Mouse (Mus musculus) testis, adult 2 months (tissue): ENCODE results near the gene Xylt2. TPM values are rescaled to one million over a fixed set of nuclear protein-coding genes. Genes with fewer than 3 reads are reported as not detected.
"Not testable (repeated sequence)": the region's sequence is repeated elsewhere in the genome, so short reads cannot be mapped to it uniquely, and the experiment has no call there.

ENCODE experiments used
- H3K27ac ChIP-seq: fragments of 200-500 bp; 2 replicates; pipeline ENCODE4 v1.5.1; 2012; ENCODE audit warnings: low read depth, low read length; ENCODE audit not compliant: control insufficient read depth, insufficient read depth
- H3K27me3 ChIP-seq: fragments of 200-500 bp; 2 replicates; pipeline ENCODE4 v1.6.1; 2012; ENCODE audit warnings: mild to moderate bottlenecking, low read length, moderate library complexity; ENCODE audit not compliant: control insufficient read depth, insufficient read depth
- H3K36me3 ChIP-seq: fragments of 200-500 bp; 2 replicates; pipeline ENCODE4 v1.6.1; 2012; ENCODE audit warnings: mild to moderate bottlenecking, low read length; ENCODE audit not compliant: control insufficient read depth, insufficient read depth
- H3K4me1 ChIP-seq: fragments of 200-500 bp; 2 replicates; pipeline ENCODE4 v1.6.1; 2012; ENCODE audit warnings: low read length; ENCODE audit not compliant: control insufficient read depth, insufficient read depth
- H3K4me3 ChIP-seq: fragments of 200-500 bp; 2 replicates; pipeline ENCODE4 v1.5.1; 2012; ENCODE audit warnings: low read depth, mild to moderate bottlenecking, low read length, moderate library complexity, mixed read lengths; ENCODE audit not compliant: control insufficient read depth
- CTCF ChIP-seq: fragments of 200-500 bp; IDR thresholded peaks from 2 replicates; pipeline ENCODE4 v1.5.1; 2012; ENCODE audit warnings: low read depth, mild to moderate bottlenecking, inconsistent platforms, low read length, moderate library complexity; ENCODE audit not compliant: control insufficient read depth, insufficient read depth, insufficient replicate concordance
- POLR2A ChIP-seq: fragments of 200-500 bp; IDR thresholded peaks from 2 replicates; pipeline ENCODE4 v1.6.1; 2012; ENCODE audit warnings: low read depth, mild to moderate bottlenecking, inconsistent platforms, low read length, moderate library complexity; ENCODE audit not compliant: control insufficient read depth
- polyA plus RNA-seq: library from polyadenylated mRNA; depleted of rRNA; stranded (reverse); fragments of >200 nt; gene quantifications from 2 replicates; pipeline ENCODE4 v1.2.3, GENCODE M21; 2012

Xylt2 gene
- polyA plus RNA-seq, 1 experiment = 3.4 TPM

- Histone ChIP-seq H3K36me3 (no peaks in the 10 kb centered on the region), H3K27ac (no peak overlapping the region), H3K4me1 (peaks cover 7% of the 10 kb centered on the region), H3K4me3 (no peak overlapping the region), H3K27me3 (no peaks in the 10 kb centered on the region)
- TF ChIP-seq POLR2A (no peak), CTCF (no peak)
Observed at GRCm38 (mm10) chr11:94695508-94695907, 18.2 kb upstream of the Xylt2 start.

GRCm38 (mm10) chr11:94692502-94692901 lies 15.2 kb upstream of the Xylt2 start:
- H3K36me3 ChIP-seq, H3K4me3 ChIP-seq, H3K27ac ChIP-seq, H3K27me3 ChIP-seq, H3K4me1 ChIP-seq: not testable (repeated sequence)

GRCm38 (mm10) chr11:94687178-94687577 lies 9.9 kb upstream of the Xylt2 start:
- H3K27ac ChIP-seq = no peak overlapping the region
- no peaks in the 10 kb centered on the region for H3K36me3 ChIP-seq
- TF ChIP-seq POLR2A = no peak
- no peak for TF ChIP-seq CTCF
- H3K27me3 ChIP-seq = no peaks in the 10 kb centered on the region
- H3K4me3 ChIP-seq = no peak overlapping the region
- H3K4me1 ChIP-seq = no peaks in the 10 kb centered on the region

- no peak overlapping the region for H3K27ac ChIP-seq
- H3K36me3 ChIP-seq = no peaks in the 10 kb centered on the region
- peaks cover 3% of the 10 kb centered on the region for H3K4me1 ChIP-seq
- no peak overlapping the region for H3K4me3 ChIP-seq
- H3K27me3 ChIP-seq = no peaks in the 10 kb centered on the region
- TF ChIP-seq POLR2A = no peak
- no peak for TF ChIP-seq CTCF
Observed at GRCm38 (mm10) chr11:94682427-94682826, 5.1 kb upstream of the Xylt2 start.

GRCm38 (mm10) chr11:94681640-94682039 lies 4.3 kb upstream of the Xylt2 start:
- H3K36me3 ChIP-seq = no peaks in the 10 kb centered on the region
- H3K27ac ChIP-seq = no peak overlapping the region
- H3K27me3 ChIP-seq = no peaks in the 10 kb centered on the region
- TF ChIP-seq POLR2A = no peak
- no peak for TF ChIP-seq CTCF
- no peak overlapping the region for H3K4me3 ChIP-seq
- peaks cover 7% of the 10 kb centered on the region for H3K4me1 ChIP-seq

GRCm38 (mm10) chr11:94680639-94681038 lies 3.3 kb upstream of the Xylt2 start:
- TF ChIP-seq CTCF (peak; percentile 59; the same call in 1 of the 2 replicates), POLR2A (no peak)
- Histone ChIP-seq H3K36me3 (no peaks in the 10 kb centered on the region), H3K4me3 (no peak overlapping the region), H3K27ac (no peak overlapping the region), H3K4me1 (peaks cover 12% of the 10 kb centered on the region), H3K27me3 (no peaks in the 10 kb centered on the region)

- Histone ChIP-seq H3K36me3 (no peaks in the 10 kb centered on the region), H3K27ac (no peak overlapping the region), H3K27me3 (no peaks in the 10 kb centered on the region), H3K4me3 (peak overlapping the region; percentile 90), H3K4me1 (peaks cover 12% of the 10 kb centered on the region)
- TF ChIP-seq POLR2A = no peak
- TF ChIP-seq CTCF = no peak
Observed at GRCm38 (mm10) chr11:94677607-94678145, 361 bp upstream of the Xylt2 start.

GRCm38 (mm10) chr11:94676308-94676707 lies 1.0 kb downstream of the Xylt2 start:
- Histone ChIP-seq H3K27ac (no peak overlapping the region), H3K27me3 (no peaks in the 10 kb centered on the region), H3K4me1 (peaks cover 12% of the 10 kb centered on the region)

GRCm38 (mm10) chr11:94675446-94675845 lies 1.9 kb downstream of the Xylt2 start:
- no peaks in the 10 kb centered on the region for H3K36me3 ChIP-seq
- H3K4me3 ChIP-seq = no peak overlapping the region
- no peaks in the 10 kb centered on the region for H3K27me3 ChIP-seq
- no peak for TF ChIP-seq CTCF
- TF ChIP-seq POLR2A = no peak
- peaks cover 12% of the 10 kb centered on the region for H3K4me1 ChIP-seq
- no peak overlapping the region for H3K27ac ChIP-seq

More at GRCm38 (mm10) chr11:94676308-94676707, 1.0 kb downstream of the Xylt2 start:
- TF ChIP-seq CTCF (no peak), POLR2A (no peak)
- H3K36me3 ChIP-seq = no peaks in the 10 kb centered on the region
- H3K4me3 ChIP-seq = no peak overlapping the region
